Mouse (Mus musculus) splenic B cell, adult 2 months (primary cell): Measurements from ENCODE around the gene Hcn3.

Experiments
- DNase-seq: peaks from one replicate; pipeline ENCODE4 v3.0.0-alpha.2; 2011; ENCODE audit warnings: low read depth, low spot score
- H3K27me3 ChIP-seq: 2 replicates; pipeline ENCODE4 v1.6.1; 2012; ENCODE audit warnings: mild to moderate bottlenecking, low read length, moderate library complexity, mixed read lengths; ENCODE audit not compliant: control insufficient read depth, poor library complexity, insufficient read depth, severe bottlenecking
- H3K36me3 ChIP-seq: 2 replicates; pipeline ENCODE4 v1.6.1; 2012; ENCODE audit warnings: mild to moderate bottlenecking, low read length, moderate library complexity, mixed read lengths; ENCODE audit not compliant: control insufficient read depth, poor library complexity, insufficient read depth, severe bottlenecking

Gene Hcn3

DNA sequence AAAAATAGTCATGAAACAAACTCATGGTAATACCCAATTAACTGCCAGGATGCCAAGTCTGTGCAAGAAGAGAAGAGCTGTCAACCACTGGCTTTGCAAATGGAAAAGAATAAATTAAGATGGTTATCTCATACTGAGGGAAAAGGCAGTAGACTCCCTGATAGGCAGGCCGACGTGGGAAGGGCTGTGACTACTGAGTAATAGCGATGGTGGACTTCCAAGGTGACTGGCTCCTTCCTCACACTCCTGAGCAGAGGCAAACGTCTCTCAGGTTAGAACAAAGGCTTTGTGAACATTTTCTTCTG lies 56.8 kb downstream of the Hcn3 start:
- no peaks in the 10 kb centered on the region for H3K36me3 ChIP-seq
- no peak for DNase-seq
- no peaks in the 10 kb centered on the region for H3K27me3 ChIP-seq

- H3K36me3 ChIP-seq, result no peaks in the 10 kb centered on the region
- no peak for DNase-seq
Measured at GRCm38 (mm10) chr3:89102495-89103290, 57.3 kb downstream of the Hcn3 start.

DNA sequence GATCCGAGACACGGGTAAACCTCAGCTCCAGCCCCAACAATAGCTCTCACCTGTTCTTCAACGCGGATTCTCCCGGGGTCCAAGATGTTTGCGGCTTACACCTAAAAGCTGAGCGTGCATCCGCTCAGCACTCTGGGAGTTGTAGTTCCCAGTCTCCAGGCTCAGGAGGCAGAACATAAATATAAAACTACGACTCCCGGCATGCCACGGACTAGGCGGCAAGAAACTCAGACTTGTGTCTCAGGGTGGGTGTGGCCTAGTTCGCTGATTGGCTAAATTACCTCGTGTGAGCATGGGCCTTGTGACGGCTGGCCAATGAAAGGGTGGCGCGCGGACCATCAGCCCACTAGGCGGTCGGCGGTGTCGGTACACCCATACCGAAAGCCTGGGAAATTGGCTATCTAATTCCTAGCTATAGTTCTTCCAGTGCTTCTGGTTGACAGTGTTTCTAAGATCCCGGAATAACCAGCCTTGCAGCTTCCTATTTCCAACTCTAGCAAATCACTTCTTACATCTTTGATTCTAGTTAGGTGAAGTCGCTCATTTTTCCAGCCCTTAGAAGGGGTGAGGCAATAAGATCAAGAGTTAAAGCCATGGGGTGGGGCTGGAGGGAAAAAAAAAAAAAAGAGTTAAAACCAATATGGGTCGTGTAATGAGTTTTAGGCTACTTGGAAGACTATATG lies 58.0 kb downstream of the Hcn3 start, which contains the start of gene Fdps:
Gene Fdps, minus strand, starts transcription at position 148 of the 683 bp plus-strand sequence.
- Histone ChIP-seq H3K36me3 (no peaks in the 10 kb centered on the region), H3K27me3 (no peaks in the 10 kb centered on the region)
- DNase-seq, result peak; percentile 99

More at GRCm38 (mm10) chr3:89102495-89103290, 57.3 kb downstream of the Hcn3 start:
- no peaks in the 10 kb centered on the region for H3K27me3 ChIP-seq

DNA sequence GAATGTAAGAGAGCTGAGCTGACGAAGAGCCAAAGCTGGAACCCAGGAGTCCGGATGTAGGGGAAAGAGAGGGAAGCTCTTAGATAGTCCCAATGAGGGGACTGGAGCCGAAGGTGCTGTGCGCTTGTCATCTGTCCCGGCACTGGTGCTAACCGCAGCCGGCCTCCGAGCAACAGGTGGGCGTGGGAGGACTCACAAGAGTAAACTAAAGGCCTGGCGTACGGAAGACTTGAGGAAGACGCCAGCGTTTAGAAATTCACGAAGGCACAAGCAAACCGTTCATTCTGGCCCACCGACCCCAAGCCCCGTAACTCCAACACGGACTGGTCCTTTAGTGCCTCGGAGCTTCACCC lies 58.6 kb downstream of the Hcn3 start:
- no peak for DNase-seq
- no peaks in the 10 kb centered on the region for H3K27me3 ChIP-seq

GRCm38 (mm10) chr3:89100811-89101210 lies 59.2 kb downstream of the Hcn3 start, which contains the start of gene Gm43738:
TSS of gene Gm43738 (minus strand) at chr3:89101099.
- no peak for DNase-seq
- Histone ChIP-seq H3K36me3 (no peaks in the 10 kb centered on the region), H3K27me3 (no peaks in the 10 kb centered on the region)

More for the DNA sequence above, 58.6 kb downstream of the Hcn3 start:
- no peaks in the 10 kb centered on the region for H3K36me3 ChIP-seq
